Mouse (Mus musculus) c-Kit-positive CD71-positive TER-119-negative erythroid progenitor cells, embryonic 14.5 days (primary cell): Measurements from ENCODE around the gene Mat2a.

Experiments
- DNase-seq: peaks from one replicate; pipeline ENCODE4 v3.0.0-alpha.2; 2013; ENCODE audit warnings: low read depth

Mat2a gene

DNA sequence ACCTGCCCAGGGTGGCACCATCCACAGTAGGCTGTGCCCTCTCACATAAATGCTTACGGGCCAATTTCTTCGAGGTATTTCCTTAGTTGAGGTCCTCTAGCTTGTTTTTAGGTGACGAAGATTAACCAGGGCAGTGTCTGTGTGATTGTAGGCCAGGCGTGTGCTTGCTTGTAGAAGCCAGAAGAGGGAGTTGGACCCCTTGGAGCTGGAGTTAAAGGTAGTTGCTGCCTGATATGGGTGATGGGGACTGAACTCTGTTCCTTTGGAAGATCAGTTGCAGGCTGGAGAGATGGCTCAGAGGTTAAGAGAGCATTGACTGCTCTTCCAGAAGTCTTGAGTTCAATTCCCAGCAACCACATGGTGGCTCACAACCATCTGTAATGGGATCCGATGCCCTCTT, 24.2 kb downstream of the Mat2a start:
- no peak for DNase-seq

DNA sequence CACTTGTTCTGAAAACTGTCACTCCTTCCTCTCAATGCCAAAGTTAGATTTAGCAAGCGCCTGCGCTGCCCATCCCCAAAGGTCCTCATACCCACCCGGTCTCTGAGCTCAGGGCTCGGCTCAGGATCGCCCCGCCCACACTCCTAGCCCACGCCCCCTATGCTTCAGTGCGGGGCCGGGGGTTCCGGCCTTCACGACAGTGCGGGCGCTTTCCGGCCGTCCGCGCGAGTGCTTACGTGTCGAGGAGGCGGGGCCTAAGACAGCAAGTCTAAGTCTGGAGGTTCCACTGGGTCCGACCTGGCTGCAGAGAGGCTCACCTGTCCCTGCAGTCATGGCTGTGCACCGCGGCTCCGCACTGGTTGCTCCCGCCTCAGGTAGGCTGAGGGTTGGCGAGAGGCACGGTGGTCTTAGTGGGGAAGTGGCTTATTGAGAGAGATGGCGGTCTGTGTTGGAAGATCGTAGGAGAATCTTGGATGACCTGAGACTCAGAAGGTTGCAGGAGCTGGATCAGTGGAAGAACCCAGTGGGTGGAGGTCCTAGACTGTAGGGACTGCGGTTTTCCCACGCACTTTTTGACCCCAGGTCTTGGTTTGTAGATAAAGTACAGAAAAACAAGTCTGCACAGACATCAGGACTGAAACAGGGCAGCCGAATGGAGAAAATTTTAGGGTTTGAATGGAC, 25.1 kb downstream of the Mat2a start, which contains the start of gene Ggcx:
Gene Ggcx, plus strand, starts transcription at position 233 of the 681 bp plus-strand sequence.
- peak; percentile 92 for DNase-seq

DNA sequence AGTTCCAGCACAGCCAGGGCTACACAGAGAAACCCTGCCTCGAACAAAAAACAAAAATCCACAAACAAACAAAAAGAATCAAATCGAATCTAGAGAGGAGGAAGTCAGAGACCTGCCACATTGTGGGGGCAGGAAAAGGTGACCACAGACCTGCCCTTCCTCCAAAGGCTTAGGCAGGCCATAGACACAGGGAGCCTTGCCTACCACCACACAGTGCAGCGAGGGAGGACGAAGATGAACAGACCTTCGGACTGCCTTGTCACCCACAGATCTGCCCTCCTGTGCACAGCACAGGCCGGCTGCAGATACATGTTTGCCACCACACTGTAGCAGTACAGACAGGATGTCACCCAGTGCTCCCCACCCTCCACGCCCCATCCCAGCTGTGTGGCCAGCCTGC, 28.8 kb downstream of the Mat2a start:
- DNase-seq = no peak

DNA sequence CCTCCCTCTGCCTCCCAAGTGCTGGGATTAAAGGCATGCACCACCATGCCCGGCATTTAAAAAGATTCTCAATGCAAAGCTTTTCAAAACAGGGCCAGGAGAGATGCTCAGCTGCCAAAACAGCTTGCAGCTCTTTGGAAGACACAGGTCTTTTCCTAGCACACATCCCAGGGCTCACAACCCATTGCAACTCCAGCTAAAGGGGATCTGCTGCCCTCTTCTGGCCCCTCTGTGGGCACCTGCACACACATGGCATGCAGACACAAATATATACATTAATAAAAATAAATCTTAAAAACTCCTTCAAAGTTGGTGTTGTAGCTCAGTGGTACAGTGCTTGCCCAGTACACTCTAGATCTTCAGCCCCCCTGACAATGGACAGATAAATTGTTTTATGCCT, 29.4 kb downstream of the Mat2a start:
- no peak for DNase-seq

DNA sequence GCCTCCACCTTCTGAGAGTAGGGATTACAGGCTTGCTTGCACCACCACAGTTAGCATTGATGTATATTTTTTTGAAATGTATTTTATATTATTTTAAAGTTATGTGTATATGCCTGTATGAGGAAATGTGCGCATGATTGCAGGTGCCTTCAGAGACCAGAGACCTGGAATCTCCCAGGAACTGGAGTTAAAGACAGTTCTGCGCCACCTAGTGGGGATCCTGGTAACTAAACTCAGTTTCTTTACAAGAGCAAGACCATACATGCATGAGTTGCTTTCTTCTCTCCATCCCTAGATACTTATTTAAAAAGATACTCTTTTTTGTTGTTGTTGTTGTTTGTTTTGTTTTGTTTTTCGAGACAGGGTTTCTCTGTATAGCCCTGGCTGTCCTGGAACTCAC, 29.8 kb downstream of the Mat2a start:
- peak; percentile 77 for DNase-seq

DNA sequence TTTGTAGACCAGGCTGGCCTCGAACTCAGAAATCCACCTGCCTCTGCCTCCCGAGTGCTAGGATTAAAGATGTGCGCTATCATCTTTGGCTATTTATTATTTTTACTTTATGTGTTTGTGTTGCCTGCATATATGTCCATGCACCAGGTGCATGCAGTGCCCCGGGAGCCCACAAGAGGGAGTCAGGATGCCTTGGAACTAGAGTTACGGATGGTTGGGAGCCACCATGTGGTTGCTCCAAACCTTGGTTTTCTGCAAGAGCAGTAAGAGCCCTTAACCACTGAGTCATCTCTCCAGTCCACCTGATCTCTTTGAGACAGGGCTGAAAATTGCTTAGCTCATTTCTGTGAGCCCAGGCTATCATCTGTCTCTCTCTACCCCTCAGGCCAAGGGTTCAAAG, 32.2 kb downstream of the Mat2a start:
- peak; percentile 93 for DNase-seq

DNA sequence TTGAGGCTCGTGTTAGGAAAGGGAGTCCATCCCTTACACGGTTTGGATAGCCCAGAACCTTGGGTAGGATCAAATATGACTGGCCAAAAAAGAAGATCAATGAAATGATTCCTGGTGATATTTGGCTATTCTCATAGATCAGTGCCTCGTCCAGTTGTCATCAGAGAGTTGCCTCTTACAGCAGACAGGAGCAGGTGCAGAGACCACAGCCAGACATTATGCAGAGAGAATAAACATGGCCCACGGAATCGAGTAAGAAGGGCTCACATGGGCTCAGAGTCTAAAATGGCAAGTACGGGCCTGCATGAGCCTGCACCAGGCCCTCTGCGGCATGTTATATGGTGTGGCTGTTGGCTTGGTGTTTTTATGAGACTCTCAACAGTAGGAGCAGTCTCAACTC, 34.0 kb downstream of the Mat2a start:
- no peak for DNase-seq

DNA sequence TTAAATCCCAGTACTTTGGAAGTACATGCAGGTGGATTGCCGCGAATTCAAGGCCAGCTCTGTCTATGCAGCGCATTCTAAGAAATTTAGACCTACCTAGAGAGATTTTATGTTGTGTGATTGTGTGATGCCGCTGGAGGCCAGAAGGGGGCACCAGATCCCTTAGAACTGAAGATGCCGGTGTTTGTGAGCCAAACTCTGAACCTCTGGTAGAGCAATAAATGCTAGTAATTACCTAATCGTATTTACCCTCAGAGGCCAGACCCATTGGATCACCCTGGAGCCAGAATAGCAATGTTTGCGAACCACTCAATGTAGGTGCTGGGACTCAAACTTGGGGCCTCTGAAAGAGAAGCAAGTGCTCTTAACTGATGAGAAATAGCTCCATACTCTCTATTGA, 37.5 kb downstream of the Mat2a start:
- peak; percentile 73 for DNase-seq

DNA sequence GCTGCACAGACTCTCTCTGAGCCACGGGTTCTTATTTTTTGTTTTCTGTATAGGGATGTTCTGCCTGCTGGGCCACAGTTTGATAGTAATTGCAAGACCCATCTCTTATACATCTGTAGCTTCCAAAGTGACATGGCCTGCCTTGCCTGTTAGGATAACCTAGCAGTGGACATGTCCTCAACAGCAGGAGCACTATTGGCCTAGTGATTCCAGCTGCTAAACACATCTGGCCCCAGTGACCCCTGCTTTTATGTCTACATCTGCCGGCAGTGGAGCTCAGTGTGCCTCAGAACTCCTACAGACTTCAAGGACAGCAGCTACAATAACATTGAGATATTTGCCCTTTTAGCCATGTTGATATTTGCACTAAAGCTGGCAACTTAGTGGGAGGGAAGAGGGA, 39.4 kb downstream of the Mat2a start:
- no peak for DNase-seq

DNA sequence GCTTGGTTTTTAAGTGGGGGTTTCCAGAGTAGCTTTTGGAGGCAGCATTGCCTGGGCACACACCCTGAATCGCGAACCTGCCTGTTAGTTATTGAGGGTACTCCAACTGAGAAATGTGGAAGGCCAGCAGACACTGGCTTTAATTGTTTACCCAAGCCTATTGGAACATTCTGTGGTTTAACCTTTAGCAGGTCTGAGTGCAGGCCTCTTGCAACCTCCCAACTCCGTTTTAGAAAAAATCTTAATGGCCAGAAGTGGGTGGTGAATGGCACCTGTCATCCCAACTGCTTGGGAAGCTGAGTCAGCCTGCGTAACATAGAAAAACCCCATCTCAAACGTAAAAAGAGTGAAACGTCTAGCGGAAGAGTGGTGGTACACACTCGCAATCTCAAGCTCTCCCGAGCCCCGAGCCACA, 42.5 kb downstream of the Mat2a start:
- DNase-seq = no peak

DNA sequence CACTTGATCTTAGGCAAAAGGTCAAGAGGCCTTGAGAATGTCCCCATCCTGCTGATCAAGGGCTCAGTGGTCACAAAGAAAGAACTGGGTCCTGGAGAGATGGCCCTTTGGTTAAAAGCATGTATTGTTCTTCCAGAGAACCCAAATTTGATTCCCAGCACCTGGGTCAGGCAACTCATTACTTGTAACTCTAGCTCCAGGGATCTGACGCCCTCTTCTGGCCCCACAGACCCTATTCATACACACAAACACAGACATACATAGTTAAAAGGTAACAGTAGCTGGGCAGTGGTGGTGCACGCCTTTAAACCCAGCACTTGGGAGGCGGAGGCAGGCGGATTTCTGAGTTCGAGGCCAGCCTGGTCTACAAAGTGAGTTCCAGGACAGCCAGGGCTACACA, 47.0 kb downstream of the Mat2a start:
- DNase-seq = no peak

DNA sequence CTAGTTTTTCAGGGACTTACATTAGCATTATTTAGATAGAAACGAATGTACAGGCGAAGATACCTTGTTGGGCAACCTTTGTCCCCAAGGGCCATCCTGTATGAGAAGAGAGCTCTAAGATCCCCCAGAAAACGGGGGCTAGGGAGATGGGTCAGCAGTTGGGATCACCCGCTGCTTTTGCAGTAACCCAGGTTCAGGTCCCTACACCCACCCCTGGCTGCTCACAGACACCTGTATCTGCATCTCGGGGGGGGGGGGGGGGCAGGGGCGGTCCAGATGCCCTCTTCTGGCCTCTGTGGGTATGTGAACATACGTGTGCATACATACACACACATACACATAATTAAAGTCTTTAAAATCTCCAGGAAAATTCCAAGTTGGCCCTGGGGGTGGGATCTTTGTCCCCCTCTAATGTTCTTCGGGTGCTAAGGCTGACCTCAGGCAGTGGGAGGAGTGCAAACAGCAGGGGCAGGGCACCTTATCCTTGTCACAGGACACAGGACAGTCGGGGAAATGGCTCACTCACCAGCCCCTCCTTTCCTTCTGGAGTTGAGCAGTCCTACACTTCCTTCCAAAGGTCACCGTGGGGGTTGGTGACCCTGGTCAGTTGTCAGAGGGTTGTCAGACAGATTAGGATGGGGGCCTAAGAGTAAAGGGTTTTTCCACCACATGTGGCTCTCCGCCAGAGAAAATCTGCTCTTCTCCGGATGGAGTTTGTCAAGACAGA, 48.4 kb downstream of the Mat2a start:
- DNase-seq = peak; percentile 58

DNA sequence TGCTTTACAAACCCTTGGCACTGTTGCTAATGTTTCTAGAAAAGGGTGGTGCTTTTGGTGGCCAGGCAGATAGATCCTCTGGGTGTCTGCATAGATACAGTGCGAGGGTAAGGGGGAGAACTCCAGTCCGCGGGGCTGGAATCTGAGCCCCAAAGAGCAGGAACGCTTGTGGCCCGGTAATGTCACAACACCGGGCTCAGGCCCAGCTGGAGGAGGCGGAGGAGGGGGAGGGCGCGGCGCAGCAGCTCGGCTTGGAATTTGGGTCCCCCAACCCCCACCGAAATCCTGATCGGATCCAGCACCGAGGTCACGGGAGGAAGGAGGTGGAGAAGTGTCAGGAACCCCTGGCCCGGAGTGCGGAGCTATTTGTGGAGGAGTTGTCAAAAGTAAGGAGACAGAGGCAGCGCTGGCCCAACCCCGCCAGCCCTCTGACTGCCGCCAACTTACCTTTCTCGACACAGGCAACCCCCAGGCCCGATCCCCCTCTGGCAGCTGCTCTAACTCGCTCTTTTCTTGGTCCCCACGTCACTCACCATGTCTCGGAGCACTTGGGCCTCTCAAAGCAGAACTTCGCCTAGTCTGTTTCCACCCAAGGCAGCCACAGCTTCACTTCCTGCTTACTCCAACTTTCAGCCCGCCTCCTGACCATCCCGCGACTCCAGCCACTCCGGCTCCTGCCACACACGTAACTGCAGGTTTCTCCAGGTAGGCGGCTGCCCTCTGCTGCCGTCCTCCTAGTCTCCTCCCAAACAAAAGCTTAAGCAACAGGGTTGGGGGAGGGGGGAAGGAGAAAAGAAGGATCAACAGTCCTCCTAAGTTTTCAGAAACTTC, 49.2 kb downstream of the Mat2a start, which contains the start of gene Vamp8:
Gene Vamp8, minus strand, starts transcription at position 763 of the 831 bp plus-strand sequence.
- DNase-seq = peak; percentile 51

DNA sequence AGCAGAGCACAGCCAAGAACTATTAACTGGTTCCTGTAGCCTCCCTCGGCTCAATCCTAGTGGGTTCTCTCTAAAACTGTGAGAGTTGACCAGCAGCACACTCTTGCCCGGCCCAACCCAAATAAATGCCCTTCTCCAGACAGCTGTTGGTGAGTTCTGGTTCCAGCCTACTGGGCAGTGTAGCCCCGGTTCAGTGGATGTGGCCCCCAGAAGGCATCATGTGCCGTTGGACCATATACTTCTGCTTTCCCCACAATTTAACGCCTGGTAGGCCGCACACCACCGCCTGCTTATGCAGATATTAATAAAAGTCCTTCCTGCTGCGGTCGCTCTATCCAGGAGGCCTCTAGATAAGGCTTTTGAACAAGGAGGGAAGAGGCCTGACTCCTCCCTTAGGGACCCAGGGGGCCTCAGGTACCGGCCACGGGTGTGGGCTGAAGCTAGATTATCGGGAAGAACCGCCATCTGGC, 49.9 kb downstream of the Mat2a start:
- peak; percentile 89 for DNase-seq

DNA sequence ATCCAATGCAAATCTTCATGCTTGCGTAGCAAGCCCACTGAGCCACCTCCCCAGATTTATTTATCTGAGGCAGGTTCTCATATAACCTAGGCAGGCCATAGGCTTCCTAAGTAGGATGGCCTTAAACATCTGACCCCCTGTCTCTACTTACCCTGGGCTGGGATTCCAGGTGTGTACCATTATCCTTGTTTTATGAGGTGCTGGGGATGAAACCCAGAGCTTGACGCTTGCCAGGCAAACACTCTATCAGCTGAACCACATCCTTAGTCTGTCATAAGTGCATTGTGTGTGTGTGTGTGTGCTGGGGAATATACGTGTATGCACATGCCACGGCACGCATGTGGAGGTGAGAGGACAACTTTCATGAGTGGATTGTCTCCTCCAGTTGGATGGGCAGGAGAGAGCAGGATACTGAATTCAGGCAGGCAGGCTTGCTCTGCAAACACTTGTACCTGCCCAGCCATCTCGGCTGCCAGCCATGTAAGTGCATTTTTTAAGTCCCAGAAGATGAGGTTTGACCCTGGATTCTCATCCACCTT, 50.5 kb downstream of the Mat2a start:
- DNase-seq = no peak

DNA sequence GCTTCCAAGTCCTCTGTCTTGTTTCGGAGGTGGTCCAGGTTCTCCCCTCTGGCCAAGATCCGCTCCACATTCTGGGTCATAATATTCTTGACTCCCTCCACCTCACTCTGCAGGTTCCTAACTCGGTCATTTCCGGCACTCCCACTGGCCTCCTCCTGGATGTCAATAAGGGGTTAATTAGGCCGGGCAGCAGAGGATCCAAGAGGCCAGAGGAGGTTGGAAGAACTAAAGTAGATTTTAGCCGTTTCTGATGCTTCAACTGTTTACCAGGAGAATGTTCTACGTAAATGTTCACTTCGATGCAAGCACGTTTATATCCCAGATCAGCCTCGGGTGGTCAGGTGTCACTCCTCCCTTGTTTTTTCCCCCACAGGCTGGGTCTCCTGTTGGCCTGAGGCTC, 51.1 kb downstream of the Mat2a start:
- DNase-seq = no peak

DNA sequence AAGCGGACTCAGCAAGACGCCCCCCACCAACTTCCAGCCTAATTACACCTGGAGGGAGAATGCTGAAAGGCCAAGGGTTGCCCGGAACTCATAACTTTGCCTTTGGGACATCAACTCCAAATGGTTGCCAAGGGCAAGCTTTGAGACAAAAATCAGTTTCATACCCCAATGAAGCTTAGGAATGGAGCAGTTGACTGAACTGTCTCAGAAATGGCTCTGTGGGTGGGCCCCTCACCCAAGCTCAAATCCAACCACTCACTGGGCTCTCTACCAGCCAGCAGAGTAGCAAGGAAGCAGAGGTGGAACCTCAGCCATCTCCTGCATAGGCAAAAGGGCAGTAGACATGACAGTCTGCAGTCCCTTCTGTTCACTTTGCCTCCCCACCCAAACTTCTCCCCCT, 51.5 kb downstream of the Mat2a start:
- DNase-seq = no peak

DNA sequence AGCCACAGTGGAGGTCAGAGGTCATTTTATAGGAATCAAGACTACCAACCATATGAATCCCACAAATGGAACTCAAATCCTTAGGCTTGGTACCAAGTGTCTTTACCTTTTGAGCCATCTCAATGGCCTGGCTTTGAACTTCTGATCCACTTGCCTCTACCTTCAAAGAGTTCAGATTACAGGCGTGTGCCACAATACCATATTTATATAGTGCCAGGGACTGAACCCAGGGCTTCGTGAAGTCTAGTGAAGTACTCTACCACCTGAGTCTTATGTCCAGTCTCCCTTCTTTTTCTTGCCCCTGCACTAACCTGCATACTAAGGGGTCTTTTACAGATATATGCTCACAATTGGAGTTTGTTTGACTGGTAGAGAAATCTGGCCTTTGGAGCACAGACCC, 52.8 kb downstream of the Mat2a start:
- no peak for DNase-seq

DNA sequence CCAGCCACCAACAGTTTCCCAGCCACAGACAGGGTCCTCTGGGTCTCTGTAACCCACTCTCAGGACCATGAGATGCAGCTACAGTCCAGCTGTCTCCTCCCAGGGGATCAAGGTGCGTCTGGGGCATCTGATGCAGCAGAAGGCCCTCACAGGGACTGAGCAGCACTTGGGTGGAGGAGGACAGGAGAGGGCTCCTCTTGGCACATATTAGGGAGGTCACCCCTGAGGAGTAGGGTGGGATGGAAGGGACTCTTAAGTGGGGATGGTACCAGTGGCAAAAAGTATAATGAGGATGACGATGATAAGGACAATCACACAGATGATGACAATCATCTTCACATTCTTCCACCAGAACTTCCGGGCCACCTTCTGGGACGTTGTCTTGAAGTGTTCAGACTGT, 54.1 kb downstream of the Mat2a start:
- DNase-seq = no peak

DNA sequence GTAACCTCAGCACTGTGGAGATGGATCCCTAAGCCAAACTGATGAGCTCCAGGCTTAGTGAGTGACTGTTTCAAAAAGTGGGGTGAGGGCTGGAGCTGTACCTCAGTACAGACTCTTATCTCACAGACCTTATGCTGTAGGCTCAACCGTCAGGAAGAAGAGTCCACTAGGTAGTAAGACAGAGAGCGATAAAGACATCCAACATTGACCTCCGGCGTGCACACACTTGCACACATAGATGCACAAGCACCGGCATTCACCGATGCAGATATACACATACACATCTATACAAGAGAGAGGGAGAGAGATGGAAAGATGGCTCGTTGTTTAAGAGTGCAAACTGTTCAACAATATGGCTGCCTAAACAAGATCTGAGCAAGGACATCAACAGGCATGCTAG, 55.4 kb downstream of the Mat2a start:
- DNase-seq = no peak

DNA sequence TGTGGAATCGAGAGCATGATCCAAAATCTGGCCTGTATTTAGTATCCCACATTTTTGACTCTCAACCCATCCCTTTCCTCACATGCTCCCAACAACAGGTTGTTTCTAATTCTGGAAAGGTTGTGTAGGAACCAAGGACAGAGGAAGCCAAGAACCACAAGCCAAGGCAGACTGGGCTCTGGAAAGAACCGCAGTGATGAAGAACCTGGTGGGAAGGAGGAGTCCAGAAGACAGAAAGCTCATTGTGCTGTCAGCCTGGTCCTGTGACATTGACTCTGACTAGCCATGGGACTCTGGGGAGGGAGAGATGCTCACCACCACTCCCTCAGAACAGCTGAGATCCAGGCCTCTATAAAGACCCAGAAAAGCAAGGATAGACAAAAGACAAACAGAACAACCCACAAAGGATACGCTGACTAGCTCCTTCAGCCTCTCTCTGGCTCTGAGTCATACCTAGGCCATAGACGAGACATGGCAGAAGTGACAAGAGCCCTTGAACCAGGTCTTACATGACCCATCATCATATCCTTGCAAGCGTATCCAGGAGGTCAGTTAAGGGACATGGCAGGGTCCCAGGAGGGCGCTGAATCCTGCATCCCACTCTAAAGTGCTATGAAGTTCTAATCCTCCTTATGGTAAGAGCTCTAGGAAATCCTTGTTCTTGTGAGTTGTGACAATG, 56.1 kb downstream of the Mat2a start:
- no peak for DNase-seq
